Mouse (Mus musculus): ENCODE data around the gene Papln.

Papln gene

GRCm38 (mm10) chr12:83765965-83766603 is 2.6 kb downstream of the Papln start:
- DNase-seq (ENCODE audit: low read depth in 2 of 2, low spot score in 2 of 2): no peak

- DNase-seq (ENCODE audit: low read depth in 2 of 2, low spot score in 2 of 2): no peak
These were observed 4.4 kb downstream of the Papln start for GRCm38 (mm10) chr12:83767833-83768232.

- no peak for DNase-seq (ENCODE audit: low read depth in 2 of 2, low spot score in 2 of 2)
These were observed 4.9 kb downstream of the Papln start for GRCm38 (mm10) chr12:83768235-83768899.

GRCm38 (mm10) chr12:83770418-83771256 is 7.2 kb downstream of the Papln start:
- DNase-seq (ENCODE audit: low read depth in 2 of 2, low spot score in 2 of 2): peak in 1 of 2 experiments; percentile 25

- no peak for DNase-seq (ENCODE audit: low read depth in 2 of 2, low spot score in 2 of 2)
These were observed 12.2 kb downstream of the Papln start for GRCm38 (mm10) chr12:83775621-83776020.

GRCm38 (mm10) chr12:83776766-83777165 is 13.3 kb downstream of the Papln start:
- no peak for DNase-seq (ENCODE audit: low read depth in 2 of 2, low spot score in 2 of 2)

- DNase-seq (ENCODE audit: low read depth in 2 of 2, low spot score in 2 of 2): no peak
These were observed 16.7 kb downstream of the Papln start for GRCm38 (mm10) chr12:83780181-83780580.

GRCm38 (mm10) chr12:83781204-83781603 is 17.8 kb downstream of the Papln start:
- no peak for DNase-seq (ENCODE audit: low read depth in 2 of 2, low spot score in 2 of 2)

GRCm38 (mm10) chr12:83781640-83782278 is 18.3 kb downstream of the Papln start:
- DNase-seq (ENCODE audit: low read depth in 2 of 2, low spot score in 2 of 2): no peak

- no peak for DNase-seq (ENCODE audit: low read depth in 2 of 2, low spot score in 2 of 2)
These were observed 19.2 kb downstream of the Papln start for GRCm38 (mm10) chr12:83782669-83783068.

GRCm38 (mm10) chr12:83785305-83785704 is 21.9 kb downstream of the Papln start:
- DNase-seq (ENCODE audit: low read depth in 2 of 2, low spot score in 2 of 2): no peak

- DNase-seq (ENCODE audit: low read depth in 2 of 2, low spot score in 2 of 2): no peak
These were observed 25.8 kb downstream of the Papln start for GRCm38 (mm10) chr12:83789051-83789780.

- DNase-seq (ENCODE audit: low read depth in 2 of 2, low spot score in 2 of 2): no peak
These were observed 26.3 kb downstream of the Papln start for GRCm38 (mm10) chr12:83789781-83790140.

- DNase-seq (ENCODE audit: low read depth in 2 of 2, low spot score in 2 of 2): no peak
These were observed 27.3 kb downstream of the Papln start for GRCm38 (mm10) chr12:83790749-83791148.

- DNase-seq (ENCODE audit: low read depth in 2 of 2, low spot score in 2 of 2): no peak
These were observed 28.3 kb downstream of the Papln start for GRCm38 (mm10) chr12:83791737-83792136.

GRCm38 (mm10) chr12:83792706-83793410 is 29.4 kb downstream of the Papln start:
- DNase-seq (ENCODE audit: low read depth in 2 of 2, low spot score in 2 of 2): no peak

- no peak for DNase-seq (ENCODE audit: low read depth in 2 of 2, low spot score in 2 of 2)
These were observed 31.6 kb downstream of the Papln start for GRCm38 (mm10) chr12:83795051-83795450.

GRCm38 (mm10) chr12:83795586-83795985 is 32.2 kb downstream of the Papln start:
- no peak for DNase-seq (ENCODE audit: low read depth in 2 of 2, low spot score in 2 of 2)

- DNase-seq (ENCODE audit: low read depth in 2 of 2, low spot score in 2 of 2): no peak
These were observed 34.9 kb downstream of the Papln start for GRCm38 (mm10) chr12:83798313-83798712.

GRCm38 (mm10) chr12:83800943-83801342 is 37.5 kb downstream of the Papln start:
- no peak for DNase-seq (ENCODE audit: low read depth in 2 of 2, low spot score in 2 of 2)
